Mouse (Mus musculus) liver, embryonic 12.5 days (tissue): ENCODE data around the gene Slc34a2. TPM values are rescaled to one million over a fixed set of nuclear protein-coding genes. Genes with fewer than 3 reads are reported as not detected.

Experiments used
- ATAC-seq: fragments of 200-750 bp; cut with Nextera tagmentation; 2 replicates; pipeline ENCODE4 v1.8.0; 2017; ENCODE audit warnings: moderate number of reproducible peaks, mild to moderate bottlenecking, moderate library complexity
- H3K27ac ChIP-seq: fragments of 300-500 bp; sonication (generic); 2 replicates; pipeline ENCODE4 v1.5.1; 2016; ENCODE audit warnings: mild to moderate bottlenecking
- H3K27me3 ChIP-seq: fragments of 300-500 bp; sonication (generic); replicated peaks from 2 replicates; pipeline ENCODE4 v1.6.1; 2016; ENCODE audit warnings: mild to moderate bottlenecking, moderate library complexity
- H3K36me3 ChIP-seq: fragments of 300-500 bp; sonication (generic); 2 replicates; pipeline ENCODE4 v1.6.1; 2016; ENCODE audit warnings: mild to moderate bottlenecking, moderate library complexity
- H3K4me1 ChIP-seq: fragments of 300-500 bp; sonication (generic); 2 replicates; pipeline ENCODE4 v1.6.1; 2016
- H3K4me2 ChIP-seq: fragments of 300-500 bp; sonication (generic); 2 replicates; pipeline ENCODE4 v1.6.1; 2016; ENCODE audit warnings: mild to moderate bottlenecking, moderate library complexity
- H3K4me3 ChIP-seq: fragments of 300-500 bp; sonication (generic); 2 replicates; pipeline ENCODE4 v1.5.1; 2016; ENCODE audit warnings: mild to moderate bottlenecking, moderate library complexity
- H3K9ac ChIP-seq: fragments of 300-500 bp; sonication (generic); 2 replicates; pipeline ENCODE4 v1.6.1; 2016; ENCODE audit warnings: mild to moderate bottlenecking, moderate library complexity
- H3K9me3 ChIP-seq: fragments of 300-500 bp; sonication (generic); replicated peaks from 2 replicates; pipeline ENCODE4 v1.6.1; 2016; ENCODE audit warnings: mild to moderate bottlenecking, moderate library complexity
- WGBS: fragments of 180-500 bp; shearing (Covaris S2); methylation state at CpG from one replicate; pipeline ENCODE4 v1.1.7; 2016; ENCODE audit not compliant: insufficient replicate concordance; 5-methylcytosine and 5-hydroxymethylcytosine counted together
- polyA plus RNA-seq: library from polyadenylated mRNA; unstranded; fragments of >200 nt; fragmentation: Nextera tagmentation; extraction: Ambion mirVana; gene quantifications from 2 replicates; pipeline ENCODE4 v1.2.1, GENCODE M21; 2016

Slc34a2 gene
- polyA plus RNA-seq, 1 experiment from 2014 or later: not detected

- ATAC-seq: no peak
- H3K27me3 ChIP-seq: peaks cover 1% of the 10 kb centered on the region
- no peaks in the 10 kb centered on the region for H3K9me3 ChIP-seq
- no peak overlapping the region for H3K4me3 ChIP-seq
- peaks cover 7% of the 10 kb centered on the region for H3K4me1 ChIP-seq
- no peaks in the 10 kb centered on the region for H3K36me3 ChIP-seq
- H3K27ac ChIP-seq: no peak overlapping the region
- H3K4me2 ChIP-seq: no peak overlapping the region
- WGBS: 70% methylated on average over 8 of the region's 8 CpGs
- H3K9ac ChIP-seq: no peak overlapping the region
Observed at GRCm38 (mm10) chr5:53042771-53043371, 5.0 kb downstream of the Slc34a2 start.

GRCm38 (mm10) chr5:53043716-53044115 is 5.8 kb downstream of the Slc34a2 start:
- H3K9ac ChIP-seq: no peak overlapping the region
- no peak for ATAC-seq
- WGBS: 44% methylated on average over 1 of the region's 1 CpGs
- H3K36me3 ChIP-seq: no peaks in the 10 kb centered on the region
- no peak overlapping the region for H3K4me3 ChIP-seq
- peaks cover 7% of the 10 kb centered on the region for H3K4me1 ChIP-seq
- H3K9me3 ChIP-seq: no peaks in the 10 kb centered on the region
- H3K27me3 ChIP-seq: peaks cover 10% of the 10 kb centered on the region
- no peak overlapping the region for H3K27ac ChIP-seq
- no peak overlapping the region for H3K4me2 ChIP-seq

GRCm38 (mm10) chr5:53047951-53048350 is 10.1 kb downstream of the Slc34a2 start:
- no peak overlapping the region for H3K27ac ChIP-seq
- H3K4me1 ChIP-seq: no peaks in the 10 kb centered on the region; the same call in 1 of the 2 replicates
- no peaks in the 10 kb centered on the region for H3K9me3 ChIP-seq
- peak; percentile 51 for ATAC-seq
- no peak overlapping the region for H3K9ac ChIP-seq
- H3K4me2 ChIP-seq: no peak overlapping the region
- peaks cover 27% of the 10 kb centered on the region for H3K27me3 ChIP-seq
- H3K36me3 ChIP-seq: no peaks in the 10 kb centered on the region
- H3K4me3 ChIP-seq: no peak overlapping the region
- 28% methylated on average over 6 of the region's 6 CpGs for WGBS

- Histone ChIP-seq H3K9ac (no peak overlapping the region), H3K4me1 (no peaks in the 10 kb centered on the region), H3K27me3 (peaks cover 27% of the 10 kb centered on the region), H3K27ac (no peak overlapping the region), H3K36me3 (no peaks in the 10 kb centered on the region), H3K4me3 (0 out of 2 replicates have a peak overlapping the region, but pooled peaks have one; percentile 19), H3K4me2 (peak overlapping the region; percentile 52), H3K9me3 (no peaks in the 10 kb centered on the region)
- WGBS: 40% methylated on average over 4 of the region's 4 CpGs
- no peak for ATAC-seq
Observed at GRCm38 (mm10) chr5:53048599-53048998, 10.7 kb downstream of the Slc34a2 start.

GRCm38 (mm10) chr5:53049046-53049445 is 11.2 kb downstream of the Slc34a2 start:
- no peak overlapping the region for H3K27ac ChIP-seq
- no peaks in the 10 kb centered on the region for H3K4me1 ChIP-seq
- no peaks in the 10 kb centered on the region for H3K9me3 ChIP-seq
- peak overlapping the region; percentile 52 for H3K4me2 ChIP-seq
- ATAC-seq: no peak
- peak overlapping the region; percentile 19 for H3K4me3 ChIP-seq
- H3K36me3 ChIP-seq: no peaks in the 10 kb centered on the region
- H3K27me3 ChIP-seq: peaks cover 27% of the 10 kb centered on the region
- WGBS: 7% methylated on average over 39 of the region's 39 CpGs
- H3K9ac ChIP-seq: no peak overlapping the region

GRCm38 (mm10) chr5:53050963-53051362 is 13.1 kb downstream of the Slc34a2 start:
- no peaks in the 10 kb centered on the region for H3K4me1 ChIP-seq
- 8% methylated on average over 1 of the region's 1 CpGs for WGBS
- H3K9me3 ChIP-seq: no peaks in the 10 kb centered on the region
- H3K9ac ChIP-seq: no peak overlapping the region
- no peak overlapping the region for H3K4me3 ChIP-seq
- no peaks in the 10 kb centered on the region for H3K36me3 ChIP-seq
- no peak for ATAC-seq
- H3K27me3 ChIP-seq: peaks cover 27% of the 10 kb centered on the region
- H3K4me2 ChIP-seq: no peak overlapping the region
- H3K27ac ChIP-seq: no peak overlapping the region

GRCm38 (mm10) chr5:53053246-53053645 is 15.4 kb downstream of the Slc34a2 start:
- Histone ChIP-seq H3K4me3 (no peak overlapping the region), H3K4me1 (no peaks in the 10 kb centered on the region), H3K27me3 (peaks cover 22% of the 10 kb centered on the region), H3K4me2 (no peak overlapping the region), H3K9ac (no peak overlapping the region), H3K9me3 (no peaks in the 10 kb centered on the region), H3K27ac (no peak overlapping the region), H3K36me3 (no peaks in the 10 kb centered on the region)
- ATAC-seq: no peak
- 61% methylated on average over 2 of the region's 2 CpGs for WGBS

- Histone ChIP-seq H3K4me3 (no peak overlapping the region), H3K9ac (no peak overlapping the region), H3K4me2 (no peak overlapping the region), H3K9me3 (no peaks in the 10 kb centered on the region), H3K27ac (no peak overlapping the region), H3K36me3 (no peaks in the 10 kb centered on the region), H3K4me1 (no peaks in the 10 kb centered on the region), H3K27me3 (no peaks in the 10 kb centered on the region)
- ATAC-seq: no peak
- 75% methylated on average over 9 of the region's 9 CpGs for WGBS
Observed at GRCm38 (mm10) chr5:53061532-53062130, 23.8 kb downstream of the Slc34a2 start.

- Histone ChIP-seq H3K27me3 (no peaks in the 10 kb centered on the region), H3K4me2 (no peak overlapping the region), H3K27ac (no peak overlapping the region), H3K9me3 (no peaks in the 10 kb centered on the region), H3K4me3 (no peak overlapping the region), H3K36me3 (no peaks in the 10 kb centered on the region), H3K9ac (no peak overlapping the region), H3K4me1 (no peaks in the 10 kb centered on the region)
- 63% methylated on average over 6 of the region's 6 CpGs for WGBS
- no peak for ATAC-seq
Observed at GRCm38 (mm10) chr5:53074553-53074952, 36.7 kb downstream of the Slc34a2 start.

- no peak for ATAC-seq
- no peak overlapping the region for H3K9ac ChIP-seq
- no peaks in the 10 kb centered on the region for H3K9me3 ChIP-seq
- 59% methylated on average over 4 of the region's 4 CpGs for WGBS
- H3K36me3 ChIP-seq: no peaks in the 10 kb centered on the region
- H3K4me2 ChIP-seq: no peak overlapping the region
- H3K27me3 ChIP-seq: no peaks in the 10 kb centered on the region
- no peak overlapping the region for H3K4me3 ChIP-seq
- no peaks in the 10 kb centered on the region for H3K4me1 ChIP-seq
- no peak overlapping the region for H3K27ac ChIP-seq
Observed at GRCm38 (mm10) chr5:53078453-53078852, 40.6 kb downstream of the Slc34a2 start.

GRCm38 (mm10) chr5:53087452-53087851 is 49.6 kb downstream of the Slc34a2 start:
- WGBS: 66% methylated on average over 7 of the region's 7 CpGs
- H3K27ac ChIP-seq: no peak overlapping the region
- H3K27me3 ChIP-seq: no peaks in the 10 kb centered on the region
- H3K9me3 ChIP-seq: no peaks in the 10 kb centered on the region
- no peaks in the 10 kb centered on the region for H3K36me3 ChIP-seq
- H3K4me2 ChIP-seq: no peak overlapping the region
- ATAC-seq: no peak
- no peak overlapping the region for H3K4me3 ChIP-seq
- no peaks in the 10 kb centered on the region for H3K4me1 ChIP-seq
- H3K9ac ChIP-seq: no peak overlapping the region

GRCm38 (mm10) chr5:53091331-53091730 is 53.5 kb downstream of the Slc34a2 start:
- no peak overlapping the region for H3K27ac ChIP-seq
- no peak overlapping the region for H3K9ac ChIP-seq
- H3K36me3 ChIP-seq: no peaks in the 10 kb centered on the region
- no peak overlapping the region for H3K4me2 ChIP-seq
- 39% methylated on average over 3 of the region's 3 CpGs for WGBS
- H3K9me3 ChIP-seq: no peaks in the 10 kb centered on the region
- no peak overlapping the region for H3K4me3 ChIP-seq
- no peak for ATAC-seq
- H3K4me1 ChIP-seq: no peaks in the 10 kb centered on the region
- H3K27me3 ChIP-seq: no peaks in the 10 kb centered on the region
